Mouse (Mus musculus) forebrain, embryonic 16.5 days (tissue): ENCODE data around the gene Tmem94. TPM values are rescaled to one million over a fixed set of nuclear protein-coding genes. Genes with fewer than 3 reads are reported as not detected.

Experiments
- ATAC-seq: fragments of 200-750 bp; cut with Nextera tagmentation; 2 replicates; pipeline ENCODE4 v1.8.0; 2017; ENCODE audit warnings: mild to moderate bottlenecking, moderate library complexity
- H3K27ac ChIP-seq: fragments of 300-500 bp; sonication (generic); 2 replicates; pipeline ENCODE4 v1.5.1; 2014; ENCODE audit warnings: low read length, control low read depth
- H3K27me3 ChIP-seq: fragments of 300-500 bp; sonication (generic); replicated peaks from 2 replicates; pipeline ENCODE4 v1.6.1; 2014; ENCODE audit warnings: low read length; ENCODE audit not compliant: control insufficient read depth, insufficient read depth
- H3K36me3 ChIP-seq: fragments of 300-500 bp; sonication (generic); 2 replicates; pipeline ENCODE4 v1.6.1; 2014; ENCODE audit not compliant: control insufficient read depth, insufficient read depth
- H3K4me1 ChIP-seq: fragments of 300-500 bp; sonication (generic); replicated peaks from 2 replicates; pipeline ENCODE4 v1.6.1; 2014; ENCODE audit warnings: low read length; ENCODE audit not compliant: control insufficient read depth, insufficient read depth
- H3K4me2 ChIP-seq: fragments of 300-500 bp; sonication (generic); 2 replicates; pipeline ENCODE4 v1.6.1; 2014; ENCODE audit warnings: mild to moderate bottlenecking, low read length, control low read depth
- H3K4me3 ChIP-seq: fragments of 300-500 bp; sonication (generic); replicated peaks from 2 replicates; pipeline ENCODE4 v1.5.1; 2014; ENCODE audit warnings: mild to moderate bottlenecking, low read length, control low read depth
- H3K9ac ChIP-seq: fragments of 300-500 bp; sonication (generic); replicated peaks from 2 replicates; pipeline ENCODE4 v1.6.1; 2014; ENCODE audit warnings: low read depth, low read length, control low read depth
- H3K9me3 ChIP-seq: fragments of 300-500 bp; sonication (generic); 2 replicates; pipeline ENCODE4 v1.6.1; 2016; ENCODE audit warnings: low read length; ENCODE audit not compliant: control insufficient read depth
- WGBS: fragments of 180-500 bp; shearing (Covaris S2); extraction: QIAGEN DNeasy Blood & Tissue Kit; methylation state at CpG from one replicate; pipeline ENCODE4 v1.1.7; 2014; 5-methylcytosine and 5-hydroxymethylcytosine counted together
- microRNA-seq: library from miRNA; unstranded; fragments of <30 nt; microRNA quantifications from one replicate; pipeline ENCODE4, GENCODE M21; 2017
- polyA plus RNA-seq: library from polyadenylated mRNA; unstranded; fragments of >200 nt; fragmentation: Nextera tagmentation; extraction: Ambion mirVana; gene quantifications from 2 replicates; pipeline ENCODE4 v1.2.1, GENCODE M21; 2015

The Tmem94 gene
- polyA plus RNA-seq, 1 experiment from 2014 or later, result 29.8 TPM

GRCm38 (mm10) chr11:115843891-115844239 is 78.6 kb downstream of the Tmem94 start:
- Histone ChIP-seq H3K36me3 (no peaks in the 10 kb centered on the region), H3K4me1 (no peaks in the 10 kb centered on the region), H3K9ac (no peak overlapping the region), H3K9me3 (no peaks in the 10 kb centered on the region), H3K4me2 (no peak overlapping the region), H3K27me3 (no peaks in the 10 kb centered on the region), H3K27ac (no peak overlapping the region), H3K4me3 (no peak overlapping the region)
- ATAC-seq, result no peak
- 82% methylated on average over 5 of the region's 5 CpGs for WGBS

- no peak for ATAC-seq
- H3K9me3 ChIP-seq, result no peaks in the 10 kb centered on the region
- H3K27me3 ChIP-seq, result no peaks in the 10 kb centered on the region
- no peaks in the 10 kb centered on the region for H3K4me1 ChIP-seq
- WGBS, result 66% methylated on average over 8 of the region's 8 CpGs
- no peaks in the 10 kb centered on the region for H3K36me3 ChIP-seq
- no peak overlapping the region for H3K27ac ChIP-seq
- no peak overlapping the region for H3K4me3 ChIP-seq
- no peak overlapping the region for H3K9ac ChIP-seq
- H3K4me2 ChIP-seq, result no peak overlapping the region
Observed at GRCm38 (mm10) chr11:115844240-115844639, 79.0 kb downstream of the Tmem94 start.

- 98% methylated on average over 2 of the region's 2 CpGs for WGBS
- H3K4me1 ChIP-seq, result no peaks in the 10 kb centered on the region
- ATAC-seq, result no peak
Observed at GRCm38 (mm10) chr11:115845819-115846218, 80.6 kb downstream of the Tmem94 start.

More at GRCm38 (mm10) chr11:115845819-115846218, 80.6 kb downstream of the Tmem94 start:
- H3K9me3 ChIP-seq, result no peaks in the 10 kb centered on the region
- H3K27me3 ChIP-seq, result no peaks in the 10 kb centered on the region
- H3K9ac ChIP-seq, result no peak overlapping the region
- H3K27ac ChIP-seq, result no peak overlapping the region
- H3K36me3 ChIP-seq, result no peaks in the 10 kb centered on the region
- H3K4me3 ChIP-seq, result no peak overlapping the region
- no peak overlapping the region for H3K4me2 ChIP-seq

Small RNA genes lying within 50 kb of the gene (microRNA-seq; reads per million reads assigned to microRNA genes)
- 0.62 reads per million for gene Mir5621

Other genes with a start within 250 kb of the Tmem94 start
- gene Sumo2, start 229.2 kb upstream of the Tmem94 start, polyA plus RNA-seq, result 1,130 and 1,181 TPM in 2 replicates
- 138 and 144 TPM in 2 replicates for gene Nup85, start 201.0 kb upstream of the Tmem94 start, polyA plus RNA-seq
- 68.0 and 76.5 TPM in 2 replicates for gene Mrps7, start 161.5 kb upstream of the Tmem94 start, polyA plus RNA-seq
- gene Gga3, start 161.4 kb upstream of the Tmem94 start, polyA plus RNA-seq, result 32.5 and 37.4 TPM in 2 replicates
- gene Mif4gd, start 152.5 kb upstream of the Tmem94 start, polyA plus RNA-seq, result 9.8 and 12.9 TPM in 2 replicates
- 57.2 and 63.0 TPM in 2 replicates for gene Slc25a19, start 137.1 kb upstream of the Tmem94 start, polyA plus RNA-seq
- gene Grb2, start 56.8 kb upstream of the Tmem94 start, polyA plus RNA-seq, result 188 and 194 TPM in 2 replicates
- gene Caskin2, start 48.2 kb downstream of the Tmem94 start, polyA plus RNA-seq, result 9.1 and 11.2 TPM in 2 replicates
- 25.8 and 28.3 TPM in 2 replicates for gene Tsen54, start 49.3 kb downstream of the Tmem94 start, polyA plus RNA-seq
- gene Llgl2, start 58.6 kb downstream of the Tmem94 start, polyA plus RNA-seq, result 1.3 and 2.0 TPM in 2 replicates
- gene Myo15b, start 93.0 kb downstream of the Tmem94 start, polyA plus RNA-seq, result 0.18 TPM in 1 of 2 replicates, not detected in the other
- 1.2 and 1.8 TPM in 2 replicates for gene Smim5, start 134.5 kb downstream of the Tmem94 start, polyA plus RNA-seq
- 0.93 and 0.95 TPM in 2 replicates for gene Smim6, start 146.6 kb downstream of the Tmem94 start, polyA plus RNA-seq
- 56.2 and 60.7 TPM in 2 replicates for gene Sap30bp, start 167.8 kb downstream of the Tmem94 start, polyA plus RNA-seq
- gene Recql5, start 168.0 kb downstream of the Tmem94 start, polyA plus RNA-seq, result 25.6 and 26.0 TPM in 2 replicates
- 0.67 and 0.80 TPM in 2 replicates for gene Itgb4, start 209.3 kb downstream of the Tmem94 start, polyA plus RNA-seq
- 61.3 and 64.2 TPM in 2 replicates for gene Galk1, start 247.3 kb downstream of the Tmem94 start, polyA plus RNA-seq